Mouse (Mus musculus): ENCODE measurements around the gene Colgalt2.
"Not testable (repeated sequence)": the region's sequence is repeated elsewhere in the genome, so short reads cannot be mapped to it uniquely, and the experiment has no call there.

Gene Colgalt2

DNA sequence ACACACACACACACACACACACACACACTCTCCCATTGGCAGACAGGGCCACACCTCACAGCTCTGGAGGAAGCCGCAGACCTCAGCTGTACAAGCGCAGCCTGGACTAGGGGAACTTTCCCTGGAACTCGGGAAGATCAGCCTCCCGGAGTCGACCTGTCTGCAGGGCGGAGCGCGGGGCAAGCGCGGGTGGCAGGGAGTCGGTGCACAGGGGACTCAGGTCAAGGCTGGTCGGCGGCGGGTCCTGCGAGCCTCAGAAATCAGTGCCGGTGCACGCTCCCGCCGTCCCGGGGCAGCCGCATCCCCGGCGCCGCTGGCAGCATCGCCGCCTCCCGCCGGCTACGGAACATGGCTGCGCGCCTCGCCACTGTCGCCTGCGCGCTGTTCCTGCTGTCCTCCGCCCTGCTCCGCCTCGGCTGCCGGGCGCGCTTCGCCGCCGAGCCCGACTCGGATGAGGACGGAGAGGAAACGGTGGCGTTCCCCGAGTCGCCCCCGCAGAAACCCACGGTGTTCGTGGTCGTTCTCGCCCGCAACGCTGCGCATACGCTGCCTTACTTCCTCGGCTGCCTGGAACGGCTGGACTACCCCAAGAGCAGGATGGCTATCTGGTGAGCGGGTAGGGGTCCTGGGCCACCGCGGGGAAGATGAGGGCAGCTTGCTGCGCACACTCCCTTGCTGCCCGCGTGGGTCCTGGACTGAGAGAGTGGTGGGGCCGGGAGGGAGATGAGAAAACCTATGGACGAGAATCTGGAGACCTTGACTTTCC lies at the start of gene Colgalt2:
Gene Colgalt2 (plus strand): TSS at position 41 of the 766 bp plus-strand sequence.
- DNase-seq (ENCODE audit: low spot score): peak; percentile 55

DNA sequence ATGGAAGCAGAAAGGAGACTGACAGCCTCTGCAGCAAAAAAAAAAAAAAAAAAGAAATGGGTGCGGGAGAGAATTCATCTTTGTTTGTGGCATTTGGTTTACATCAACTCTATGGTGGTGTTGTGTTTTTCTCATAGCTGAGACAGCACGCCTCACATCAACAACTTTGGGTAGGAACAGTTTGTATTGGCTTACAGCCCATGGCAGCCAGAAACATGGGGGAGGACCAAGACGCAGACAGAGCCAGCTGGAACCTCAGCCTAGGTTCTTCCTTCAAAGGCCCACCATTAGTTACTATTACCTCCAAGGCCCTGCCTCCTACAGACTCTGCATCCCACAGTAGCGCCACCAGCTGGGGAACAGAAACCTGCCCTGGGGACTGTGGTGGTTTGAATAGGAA lies 42.9 kb upstream of the Colgalt2 start:
- no peak for DNase-seq (ENCODE audit: low spot score)

DNA sequence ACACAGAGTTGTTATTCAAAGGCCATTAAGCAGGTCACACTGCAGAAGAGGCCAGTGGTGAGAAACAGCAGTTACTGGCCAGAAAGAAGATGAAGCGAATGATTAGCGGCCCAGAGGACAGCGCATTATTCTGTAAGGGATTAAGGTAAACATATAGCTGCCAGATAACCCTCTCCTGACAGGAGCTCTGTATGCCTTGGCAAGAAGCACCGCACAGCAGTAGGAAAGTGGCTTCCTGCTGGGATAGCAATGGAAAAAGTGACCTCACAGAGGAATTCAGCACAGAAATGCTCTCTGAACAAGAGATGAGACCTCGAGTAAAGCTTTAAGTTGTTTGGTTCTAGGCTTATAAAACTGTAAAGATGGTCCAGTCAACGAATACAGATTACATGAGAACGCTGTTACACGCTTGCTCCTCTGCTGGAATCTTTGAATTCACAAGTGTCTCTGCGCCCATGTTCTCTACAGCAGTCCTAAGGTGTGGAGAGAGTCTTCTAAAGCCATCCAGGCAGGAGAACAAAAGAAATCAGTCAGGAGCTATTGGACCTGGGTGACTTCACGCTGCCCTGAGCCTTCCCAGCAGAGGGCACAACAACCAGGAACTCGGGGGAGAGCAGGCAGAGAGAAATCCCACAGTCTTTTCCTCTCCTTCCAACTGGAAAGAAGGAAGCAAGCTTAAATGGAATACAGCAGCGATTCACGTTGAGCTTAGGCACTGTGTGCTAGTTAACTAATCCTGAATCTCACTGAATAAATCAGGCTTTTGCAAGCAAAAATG lies 31.1 kb upstream of the Colgalt2 start:
- no peak for DNase-seq (ENCODE audit: low spot score)

DNA sequence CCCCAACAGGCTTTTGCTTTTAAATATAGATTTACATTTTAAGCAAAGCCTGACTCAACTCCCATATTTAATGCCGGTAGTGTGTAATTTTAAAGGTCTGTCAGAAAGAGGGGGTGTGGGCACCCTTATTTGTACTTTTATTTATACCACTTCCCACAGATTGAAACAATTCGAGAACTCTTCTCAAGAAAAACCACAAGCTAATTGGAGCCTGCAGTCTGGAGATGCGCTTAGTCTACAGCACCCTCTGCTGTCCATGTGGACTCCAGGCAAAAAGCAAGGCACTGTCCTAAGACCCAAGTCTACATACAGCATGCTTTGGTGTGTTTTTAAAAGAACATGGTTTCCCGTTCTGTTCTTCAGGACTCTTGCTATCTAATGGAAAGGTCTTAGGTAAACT lies 30.5 kb upstream of the Colgalt2 start:
- peak; percentile 81 for DNase-seq (ENCODE audit: low spot score)

DNA sequence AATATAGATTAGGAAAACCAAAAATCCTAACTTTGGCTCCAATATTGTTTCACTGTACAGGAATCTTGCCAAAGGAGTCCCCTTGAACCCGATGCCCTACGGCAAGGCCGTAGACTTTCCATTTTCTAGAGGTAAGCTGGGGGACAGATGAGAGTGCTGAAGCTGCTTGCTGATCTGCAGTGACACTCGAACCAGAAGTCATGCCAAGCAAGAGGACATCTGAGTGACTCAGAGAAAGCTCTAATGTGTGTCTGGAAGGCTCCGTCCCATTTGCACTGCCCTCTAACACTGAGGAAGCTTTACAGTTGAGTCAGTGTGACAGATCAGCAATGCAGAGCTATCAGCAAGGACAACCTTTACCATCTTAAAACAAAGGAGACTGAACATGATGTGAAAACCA lies 21.3 kb upstream of the Colgalt2 start:
- DNase-seq (ENCODE audit: low spot score): no peak

DNA sequence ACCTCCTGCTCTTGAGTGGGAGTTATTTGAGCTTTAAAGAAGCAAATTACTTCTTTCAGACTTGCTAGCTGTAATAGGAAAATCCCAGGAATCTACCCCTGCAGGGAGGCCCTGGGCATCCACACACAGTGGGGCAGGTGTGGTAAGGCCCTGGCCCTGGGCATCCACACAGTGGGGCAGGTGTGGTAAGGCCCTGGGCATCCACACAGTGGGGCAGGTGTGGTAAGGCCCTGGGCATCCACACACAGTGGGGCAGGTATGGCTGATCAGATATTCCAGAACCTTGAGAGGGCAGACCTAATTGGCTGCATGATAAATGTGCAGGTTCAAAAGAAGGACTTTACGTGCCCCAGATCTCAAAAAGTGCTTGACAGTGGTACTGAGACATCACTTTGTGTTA lies 15.0 kb upstream of the Colgalt2 start:
- DNase-seq (ENCODE audit: low spot score): no peak

DNA sequence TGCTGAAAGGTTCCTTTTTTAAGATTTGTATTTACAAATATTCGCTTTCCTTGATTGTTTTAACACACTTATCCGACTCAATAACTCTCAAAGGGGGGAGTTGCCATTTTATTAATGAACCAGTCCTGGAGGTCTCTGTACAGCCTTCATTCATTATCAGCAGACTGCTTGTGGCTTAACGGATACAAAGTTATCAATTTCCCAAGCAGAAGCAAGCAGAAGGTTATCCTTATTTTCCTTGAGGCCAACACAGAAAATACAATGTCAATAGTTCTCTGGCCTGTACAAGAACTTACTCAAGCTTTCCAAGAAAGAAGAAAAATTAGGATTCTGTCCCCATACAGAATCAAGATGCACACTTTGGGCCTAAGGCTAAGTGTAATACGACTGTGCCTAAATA lies 13.9 kb upstream of the Colgalt2 start:
- not testable (repeated sequence) for DNase-seq (ENCODE audit: low spot score)

DNA sequence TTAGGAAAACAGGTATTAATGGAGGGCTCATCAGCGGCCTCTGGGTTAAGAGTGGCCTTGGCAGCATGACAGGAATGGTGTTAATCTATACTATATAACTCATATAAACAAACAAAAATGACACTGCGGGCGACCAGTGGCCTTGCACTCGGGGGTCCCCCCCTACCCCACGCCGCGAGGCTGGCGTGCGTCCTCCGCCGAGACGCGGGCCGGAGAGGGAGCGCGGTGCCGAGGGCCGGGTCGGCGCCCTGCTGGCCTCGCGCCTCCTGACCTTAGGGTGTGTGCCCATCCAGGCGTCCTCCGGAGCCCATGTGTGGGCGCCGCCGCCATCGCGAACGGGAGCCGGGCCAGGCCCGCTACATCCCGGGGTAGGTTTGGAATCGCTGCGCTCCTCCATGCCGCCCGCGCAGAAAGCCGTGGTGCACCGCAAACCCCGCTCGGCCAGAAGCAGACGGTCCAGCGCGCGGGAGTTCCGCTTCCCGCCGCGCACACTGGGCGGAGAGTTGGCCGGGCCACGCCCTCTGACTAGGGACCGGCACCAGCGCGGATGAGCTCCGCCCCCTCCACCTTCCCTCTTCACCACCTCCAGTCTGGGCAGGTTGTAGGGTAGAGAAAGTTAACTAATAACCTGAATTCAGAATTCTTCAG lies 13.3 kb upstream of the Colgalt2 start, which contains the start of gene Tsen15:
Gene Tsen15 (minus strand): TSS at position 501 of the 648 bp plus-strand sequence.
- peak; percentile 88 for DNase-seq (ENCODE audit: low spot score)

DNA sequence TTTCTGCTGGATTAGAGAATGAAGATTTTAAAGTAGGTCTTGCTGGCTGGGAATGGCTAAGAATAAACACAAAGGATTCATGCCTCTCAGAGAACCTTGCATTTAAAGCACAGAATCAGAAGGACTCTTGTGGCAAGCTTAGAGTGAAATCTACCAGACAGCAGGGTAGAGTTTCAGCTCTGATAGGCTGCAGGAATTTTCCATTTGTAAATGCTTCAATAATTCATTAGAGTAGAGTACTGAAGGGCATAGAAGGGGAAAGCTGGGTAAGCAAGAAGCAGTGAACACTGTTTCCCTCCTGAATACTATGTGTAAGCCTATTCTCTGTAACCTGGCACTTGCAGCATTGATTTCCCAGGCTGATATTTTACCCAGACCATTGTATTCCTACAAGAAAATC lies 10.4 kb upstream of the Colgalt2 start:
- DNase-seq (ENCODE audit: low spot score): no peak

DNA sequence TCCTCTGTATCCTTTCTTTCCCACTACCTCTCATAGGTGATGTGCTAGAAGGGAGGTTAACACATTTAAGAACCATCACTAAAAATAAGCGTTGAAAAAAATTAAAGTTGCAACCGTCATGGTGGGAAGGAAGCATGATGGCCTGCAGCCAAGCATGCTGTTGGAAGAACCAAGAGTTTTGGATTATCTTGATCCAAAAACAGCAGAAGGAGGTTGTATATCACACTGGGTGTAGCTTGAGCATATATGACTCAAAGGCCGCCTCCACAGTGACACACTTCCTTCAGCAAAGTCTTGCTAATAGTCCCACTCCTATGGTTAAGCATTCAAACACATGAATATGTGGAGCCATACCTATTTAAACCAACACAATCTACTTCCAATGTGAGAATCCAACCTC lies 5.5 kb upstream of the Colgalt2 start:
- no peak for DNase-seq (ENCODE audit: low spot score)

DNA sequence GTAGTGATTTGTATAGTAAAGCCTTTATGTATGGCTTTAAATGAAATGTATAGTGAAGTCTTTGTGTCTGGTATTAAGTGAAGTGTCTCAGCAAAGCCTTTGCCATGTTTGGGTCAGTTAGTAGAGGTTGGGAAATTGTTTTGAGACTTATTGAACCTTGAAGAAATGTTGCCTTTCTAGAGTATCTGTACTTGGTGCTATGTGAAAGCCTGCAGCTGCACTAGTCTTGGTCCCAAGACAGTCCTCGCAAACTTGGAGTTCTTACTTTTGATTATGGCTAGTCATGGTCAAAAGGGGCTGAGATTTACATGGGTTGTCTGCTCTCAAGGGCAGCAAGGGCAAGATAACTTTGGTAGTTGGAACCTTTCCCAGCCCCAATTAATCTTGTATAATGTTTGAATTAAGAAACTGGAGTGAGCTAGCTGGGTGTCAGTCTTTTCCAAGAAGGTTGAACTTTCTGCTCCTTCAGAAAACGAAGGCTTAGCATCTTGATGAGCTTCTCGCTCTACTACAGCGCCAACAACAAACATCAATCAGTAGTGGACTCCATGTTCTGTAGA lies 4.6 kb upstream of the Colgalt2 start:
- DNase-seq (ENCODE audit: low spot score): no peak

DNA sequence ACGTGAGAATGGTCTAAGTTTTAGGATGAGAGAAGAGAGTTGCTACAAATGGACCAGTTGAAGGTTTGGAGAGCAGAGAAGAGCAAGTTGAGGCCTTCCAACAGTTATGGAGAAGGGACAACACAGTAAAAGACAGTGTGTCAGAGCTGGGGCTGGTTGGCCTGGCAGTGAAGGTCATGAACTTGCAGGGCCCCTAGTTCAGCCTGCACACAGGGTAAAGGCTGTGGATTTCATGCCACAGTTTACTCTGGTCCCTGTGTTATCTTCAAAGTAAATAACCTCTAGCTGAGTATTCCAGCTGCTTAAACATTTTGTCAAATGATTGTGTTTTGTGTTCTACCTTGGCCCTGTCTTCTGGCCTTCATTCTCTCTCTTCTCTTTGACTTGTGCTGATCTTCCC lies 922 bp upstream of the Colgalt2 start:
- no peak for DNase-seq (ENCODE audit: low spot score)

DNA sequence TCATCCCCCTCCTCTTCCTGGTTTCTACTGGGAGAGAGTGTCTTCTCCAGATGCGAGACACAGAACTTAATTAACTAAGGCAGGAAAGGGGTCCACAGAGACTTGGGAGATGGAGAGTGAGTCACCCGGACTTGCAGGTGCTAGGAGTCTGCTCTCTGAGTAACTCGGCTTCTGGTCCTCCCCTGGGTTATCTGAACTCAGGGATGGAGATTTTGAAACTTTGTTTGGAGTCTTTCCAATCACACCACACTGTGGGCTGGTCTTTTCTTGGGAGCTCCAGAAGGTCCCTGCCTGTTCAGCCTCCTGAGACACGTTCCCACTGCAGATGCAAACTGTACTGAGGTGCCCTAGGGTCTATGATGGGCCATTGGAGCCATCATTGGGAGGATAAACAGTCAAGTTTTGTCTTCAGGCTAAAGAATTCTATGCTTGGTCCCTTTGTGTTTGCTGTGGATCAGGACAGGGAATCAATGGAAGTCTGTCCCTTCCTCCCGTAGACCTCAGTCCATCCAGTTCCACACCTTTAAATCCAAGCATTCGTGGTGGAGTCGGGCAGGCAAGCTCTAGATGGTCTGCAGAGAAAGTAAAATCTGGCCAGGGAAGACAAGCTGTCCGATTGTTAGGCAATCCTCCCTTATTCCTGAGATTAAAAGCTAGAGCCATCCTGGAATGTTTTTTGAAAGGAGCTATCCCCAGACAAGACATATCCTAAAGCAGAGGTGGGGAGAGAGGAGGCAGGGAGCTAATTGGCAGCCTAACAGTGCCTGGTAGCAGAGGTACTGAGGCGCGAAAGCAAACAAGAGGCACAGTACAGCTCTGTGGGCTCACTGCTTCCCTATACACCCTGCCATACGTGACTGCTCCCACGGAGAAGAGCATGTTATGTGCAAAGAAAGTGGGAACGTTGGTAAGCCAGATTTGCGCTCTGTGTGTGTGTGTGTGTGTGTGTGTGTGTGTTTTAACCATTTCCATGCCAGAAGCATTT lies 1.2 kb downstream of the Colgalt2 start:
- DNase-seq (ENCODE audit: low spot score): peak; percentile 77

DNA sequence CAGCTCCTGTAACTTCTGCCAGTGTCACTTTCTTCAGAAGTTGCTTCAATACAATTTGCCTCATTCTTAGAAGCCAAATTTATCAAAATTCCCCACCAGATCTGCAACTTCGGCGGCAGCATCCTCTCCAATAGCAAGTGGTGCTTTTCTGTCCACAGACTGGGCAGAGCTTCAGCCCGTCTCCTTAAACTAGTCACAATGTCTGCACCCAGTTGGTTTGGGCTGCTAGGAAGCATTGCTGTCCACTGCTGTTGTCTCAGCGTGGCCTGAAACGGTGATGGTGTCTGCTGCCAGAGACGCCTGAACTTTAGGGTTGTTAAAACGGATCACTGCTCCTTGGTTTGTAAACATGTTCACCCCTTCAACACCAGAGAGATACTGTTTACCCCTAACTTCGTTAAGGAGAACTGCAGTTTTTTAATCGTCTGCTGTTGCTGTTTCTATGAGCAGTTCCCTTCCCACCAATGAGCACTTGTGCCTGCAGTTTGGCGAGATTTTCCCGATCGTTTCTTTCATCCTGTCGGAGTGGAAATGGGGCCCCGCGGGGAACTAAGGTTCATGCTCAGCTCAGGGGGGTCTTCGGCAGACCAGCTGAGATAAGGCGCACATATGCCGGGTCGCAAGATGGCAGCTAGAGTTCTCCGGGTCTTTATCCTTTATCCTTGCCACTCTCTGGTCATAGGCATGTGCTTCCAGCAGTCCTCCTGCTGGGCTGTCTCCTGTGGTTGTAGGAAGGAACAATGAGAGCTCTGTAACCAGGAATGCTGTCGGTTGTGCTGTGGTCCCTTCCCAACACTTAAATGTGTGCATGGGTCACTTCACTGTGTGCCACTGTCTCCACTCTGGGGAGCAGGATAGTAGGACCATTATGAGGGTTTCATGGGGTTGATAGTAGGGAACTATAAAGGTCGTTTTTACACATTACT lies 7.7 kb downstream of the Colgalt2 start:
- no peak for DNase-seq (ENCODE audit: low spot score)

DNA sequence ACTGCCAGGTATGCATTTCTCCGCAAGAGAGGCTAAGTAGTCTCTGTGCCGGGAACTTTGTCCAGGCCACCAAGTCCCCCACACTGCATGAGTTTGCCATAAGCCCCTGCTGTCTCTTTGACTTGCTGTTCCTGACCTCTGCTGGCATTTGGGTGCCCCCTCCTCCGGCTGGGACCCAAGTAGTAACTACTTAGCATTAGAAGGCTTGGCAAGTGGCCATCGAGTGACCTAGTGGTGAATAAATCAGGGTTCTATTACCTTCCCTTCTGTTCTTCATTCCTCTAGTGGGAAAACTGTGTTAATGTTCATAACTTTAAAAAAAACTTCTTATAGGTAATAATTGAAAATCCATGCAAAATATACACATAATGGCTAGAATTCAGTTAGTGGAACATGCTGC lies 9.7 kb downstream of the Colgalt2 start:
- no peak for DNase-seq (ENCODE audit: low spot score)

DNA sequence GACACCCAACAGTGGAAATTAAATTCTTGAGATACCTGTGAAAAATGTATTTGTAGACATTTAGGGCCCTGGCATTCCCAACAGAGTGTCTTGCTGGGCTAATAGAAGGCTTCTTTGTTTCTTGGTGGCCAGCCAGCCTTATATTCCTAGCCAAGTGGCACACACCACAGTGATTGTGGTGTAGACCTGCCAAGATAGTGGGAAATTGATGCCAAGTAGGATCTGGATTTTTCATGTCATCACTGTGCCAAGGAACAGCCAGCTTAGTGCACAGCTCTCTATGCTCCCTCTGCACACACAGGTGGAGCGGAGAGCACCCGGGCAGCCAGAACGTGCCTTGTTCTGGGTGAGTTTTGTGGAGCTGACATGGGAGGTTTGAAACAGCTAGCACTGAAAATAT lies 11.0 kb downstream of the Colgalt2 start:
- DNase-seq (ENCODE audit: low spot score): no peak

DNA sequence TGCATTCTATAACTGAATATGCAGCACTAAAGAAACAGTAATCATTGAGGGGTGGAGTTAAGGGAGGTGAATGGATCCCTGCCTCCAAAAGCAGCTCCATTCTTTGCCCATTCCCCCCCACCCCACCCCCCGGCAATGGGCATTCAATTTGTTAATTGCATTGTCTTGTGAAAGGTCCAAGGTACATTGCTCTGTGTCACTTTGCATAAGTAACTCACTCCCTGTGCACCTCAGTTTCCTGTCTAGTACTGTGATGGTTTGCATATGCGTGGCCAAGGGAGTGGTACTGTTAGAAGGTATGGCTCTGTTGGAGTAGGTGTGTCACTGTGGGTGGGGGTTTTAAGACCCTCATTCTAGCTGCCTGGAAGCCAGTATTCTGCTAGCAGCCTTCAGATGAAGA lies 13.5 kb downstream of the Colgalt2 start:
- DNase-seq (ENCODE audit: low spot score): no peak

DNA sequence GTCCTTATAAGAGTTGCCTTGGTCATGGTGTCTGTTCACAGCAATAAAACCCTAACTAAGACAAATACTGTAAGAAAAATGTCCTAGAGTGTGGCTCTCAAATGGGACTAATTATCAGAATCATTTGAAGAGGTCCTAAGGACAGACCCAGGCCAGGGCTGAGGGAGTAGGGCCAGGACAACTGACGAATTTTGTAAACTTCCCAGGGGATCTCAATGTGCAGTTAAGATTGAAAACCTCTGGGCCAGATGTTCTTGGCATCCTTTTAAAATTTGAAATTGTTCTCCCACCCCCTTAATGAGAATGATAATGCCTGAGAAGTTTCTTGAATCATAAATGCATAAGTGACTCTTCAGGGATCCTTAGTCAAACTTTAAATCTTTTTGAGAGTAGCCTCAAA lies 14.3 kb downstream of the Colgalt2 start:
- no peak for DNase-seq (ENCODE audit: low spot score)

DNA sequence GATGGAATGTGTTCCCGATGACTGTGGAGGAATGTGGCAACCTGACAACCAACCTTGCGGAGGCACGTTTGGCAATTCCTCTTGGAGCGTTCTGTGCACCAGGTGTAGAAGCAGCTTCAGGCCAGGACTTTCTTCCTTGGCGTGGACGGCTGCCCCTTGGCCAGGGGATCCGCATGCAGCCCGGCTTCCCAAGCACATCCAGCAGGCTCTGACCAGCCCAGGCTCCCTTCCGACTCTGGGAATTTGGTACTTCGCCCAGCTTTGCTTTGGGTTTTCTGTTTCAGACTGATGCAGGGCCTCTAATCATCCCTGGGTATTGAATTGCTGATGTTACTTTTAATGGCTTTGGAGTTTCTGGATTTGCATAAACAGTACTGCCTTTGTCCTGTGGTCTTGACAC lies 14.8 kb downstream of the Colgalt2 start:
- no peak for DNase-seq (ENCODE audit: low spot score)

DNA sequence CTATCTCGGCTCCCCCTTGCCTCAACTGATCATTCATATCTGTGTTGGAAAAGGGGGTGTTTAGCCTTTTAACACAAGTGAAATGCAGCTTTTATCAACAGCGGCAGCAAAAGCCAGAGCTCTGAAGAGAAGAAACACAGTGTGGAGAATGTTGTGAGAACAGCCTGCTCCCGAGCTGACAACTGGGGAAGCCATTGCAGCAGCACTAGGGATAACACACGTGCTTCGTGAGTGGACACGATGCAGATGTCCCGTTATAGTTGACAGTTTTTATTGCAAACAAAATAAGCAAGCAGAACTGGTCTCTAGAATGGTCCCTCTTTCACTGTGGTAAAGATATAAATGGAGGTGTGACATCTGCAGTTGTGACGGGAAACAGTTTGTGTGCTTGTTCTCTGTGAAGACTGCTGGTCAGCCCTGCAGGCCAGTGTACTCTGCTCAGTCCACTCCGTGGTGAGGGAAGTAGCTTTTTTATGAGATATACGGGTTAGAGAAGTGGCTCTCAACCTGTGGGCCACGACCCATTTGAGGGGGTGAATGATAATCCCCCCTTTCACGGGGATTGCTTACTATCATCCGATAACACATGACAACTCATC lies 16.8 kb downstream of the Colgalt2 start:
- DNase-seq (ENCODE audit: low spot score): no peak

Data from MN1 (cell line).